Mouse (Mus musculus): ENCODE measurements around the gene Dpf3. TPM values are rescaled to one million over a fixed set of nuclear protein-coding genes. Genes with fewer than 3 reads are reported as not detected.

Gene Dpf3
- polyA plus RNA-seq, 1 experiment from 2014 or later = 4.4 TPM

DNA sequence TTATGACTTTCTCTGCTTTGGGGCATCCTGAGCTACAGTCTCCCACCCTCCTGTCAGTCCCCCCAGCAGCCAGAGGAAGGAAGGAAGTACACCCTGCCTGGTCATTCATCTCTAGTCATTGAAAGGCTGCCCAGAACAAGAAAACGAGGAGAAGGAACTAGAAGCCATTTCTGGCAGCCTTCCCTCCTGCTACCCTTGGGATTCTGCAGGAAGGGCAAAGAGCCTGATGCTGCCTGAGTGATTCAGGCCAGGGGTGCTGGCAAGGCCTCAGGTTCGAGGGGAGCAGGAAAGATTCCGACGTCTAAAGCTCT lies 144.7 kb downstream of the Dpf3 start:
- Histone ChIP-seq H3K4me2 (ENCODE audit: low read depth, low read length, severe bottlenecking) (no peak overlapping the region), H3K9ac (ENCODE audit: low read length) (no peak overlapping the region), H3K4me1 (replicated peaks; ENCODE audit: control insufficient read depth, insufficient read depth, low read length) (no peaks in the 10 kb centered on the region), H3K36me3 (ENCODE audit: control insufficient read depth, insufficient read depth, low read length) (no peaks in the 10 kb centered on the region), H3K27me3 (ENCODE audit: control insufficient read depth, insufficient read depth, low read length) (no peaks in the 10 kb centered on the region), H3K27ac (ENCODE audit: low read depth, low read length) (no peak overlapping the region), H3K9me3 (ENCODE audit: control insufficient read depth, low read length) (no peaks in the 10 kb centered on the region), H3K4me3 (ENCODE audit: low read depth, low read length) (no peak overlapping the region)
- DNase-seq (ENCODE audit: low spot score) (no peak), ATAC-seq (replicated peaks; ENCODE audit: low FRiP score) (no peak)
- 65% methylated on average over 4 of the region's 4 CpGs for WGBS

DNA sequence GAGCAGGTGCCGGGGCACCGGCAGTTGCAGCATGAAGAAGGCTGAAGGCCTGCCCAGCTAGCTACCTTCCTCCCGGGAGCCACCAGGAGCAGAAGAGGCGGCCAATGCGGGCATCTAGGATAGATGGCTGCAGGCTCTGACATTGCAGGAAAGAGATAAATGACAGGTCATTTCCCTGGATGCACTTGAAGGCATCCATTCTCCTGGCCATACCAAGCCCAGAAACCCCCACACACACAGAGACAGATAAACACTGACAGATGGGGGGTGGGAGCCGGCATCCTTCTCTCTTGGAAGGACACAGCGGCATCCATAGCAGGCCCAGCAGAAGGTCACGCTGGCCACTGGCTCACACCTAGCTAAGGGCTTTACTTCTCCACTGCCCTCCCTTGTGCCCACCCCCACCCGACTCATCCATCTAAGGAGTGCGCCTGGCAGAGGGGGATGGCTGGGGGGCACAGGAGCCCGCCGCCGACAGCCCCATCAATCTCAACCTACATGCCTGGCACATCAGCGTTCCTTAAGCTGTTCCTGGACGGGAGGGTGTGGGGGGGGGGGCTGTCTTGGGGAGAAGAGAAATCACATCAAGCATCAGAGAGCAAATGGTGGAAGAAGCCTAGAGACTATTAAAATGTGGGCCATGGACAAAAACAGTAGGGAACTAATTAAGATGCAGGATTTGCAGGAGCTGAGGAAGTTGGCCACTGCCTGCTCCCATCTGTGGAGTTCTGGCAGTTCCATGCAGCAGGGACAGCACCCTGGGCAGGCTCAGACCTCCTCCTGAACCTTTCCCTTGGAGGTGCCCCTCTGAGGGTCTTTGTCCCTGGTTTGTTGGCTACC lies 145.3 kb downstream of the Dpf3 start:
- Histone ChIP-seq H3K27me3 (ENCODE audit: control insufficient read depth, insufficient read depth, low read length) (no peaks in the 10 kb centered on the region), H3K4me1 (replicated peaks; ENCODE audit: control insufficient read depth, insufficient read depth, low read length) (no peaks in the 10 kb centered on the region), H3K9ac (ENCODE audit: low read length) (no peak overlapping the region), H3K4me2 (ENCODE audit: low read depth, low read length, severe bottlenecking) (no peak overlapping the region), H3K27ac (ENCODE audit: low read depth, low read length) (no peak overlapping the region), H3K4me3 (ENCODE audit: low read depth, low read length) (no peak overlapping the region), H3K36me3 (ENCODE audit: control insufficient read depth, insufficient read depth, low read length) (no peaks in the 10 kb centered on the region), H3K9me3 (ENCODE audit: control insufficient read depth, low read length) (no peaks in the 10 kb centered on the region)
- 76% methylated on average over 15 of the region's 15 CpGs for WGBS
- ATAC-seq (replicated peaks; ENCODE audit: low FRiP score) (no peak), DNase-seq (ENCODE audit: low spot score) (no peak)

GRCm38 (mm10) chr12:83340960-83341359 lies 146.6 kb downstream of the Dpf3 start:
- Histone ChIP-seq H3K4me1 (replicated peaks; ENCODE audit: control insufficient read depth, insufficient read depth, low read length) (peaks cover 4% of the 10 kb centered on the region; the same call in 1 of the 2 replicates), H3K27ac (ENCODE audit: low read depth, low read length) (no peak overlapping the region), H3K36me3 (ENCODE audit: control insufficient read depth, insufficient read depth, low read length) (no peaks in the 10 kb centered on the region), H3K4me3 (ENCODE audit: low read depth, low read length) (no peak overlapping the region), H3K9ac (ENCODE audit: low read length) (no peak overlapping the region), H3K27me3 (ENCODE audit: control insufficient read depth, insufficient read depth, low read length) (no peaks in the 10 kb centered on the region), H3K9me3 (ENCODE audit: control insufficient read depth, low read length) (no peaks in the 10 kb centered on the region), H3K4me2 (ENCODE audit: low read depth, low read length, severe bottlenecking) (no peak overlapping the region)
- DNase-seq (ENCODE audit: low spot score) (no peak), ATAC-seq (replicated peaks; ENCODE audit: low FRiP score) (no peak)
- WGBS = 95% methylated on average over 4 of the region's 4 CpGs

- 76% methylated on average over 1 of the region's 1 CpGs for WGBS
- H3K4me1 ChIP-seq (replicated peaks; ENCODE audit: control insufficient read depth, insufficient read depth, low read length) = peaks cover 4% of the 10 kb centered on the region; the same call in 1 of the 2 replicates
- no peak for ATAC-seq (replicated peaks; ENCODE audit: low FRiP score)
- no peaks in the 10 kb centered on the region for H3K9me3 ChIP-seq (ENCODE audit: control insufficient read depth, low read length)
- H3K4me3 ChIP-seq (ENCODE audit: low read depth, low read length) = no peak overlapping the region
- no peaks in the 10 kb centered on the region for H3K36me3 ChIP-seq (ENCODE audit: control insufficient read depth, insufficient read depth, low read length)
- no peak overlapping the region for H3K9ac ChIP-seq (ENCODE audit: low read length)
- H3K27ac ChIP-seq (ENCODE audit: low read depth, low read length) = no peak overlapping the region
- H3K4me2 ChIP-seq (ENCODE audit: low read depth, low read length, severe bottlenecking) = no peak overlapping the region
- no peak for DNase-seq (ENCODE audit: low spot score)
- H3K27me3 ChIP-seq (ENCODE audit: control insufficient read depth, insufficient read depth, low read length) = no peaks in the 10 kb centered on the region
Measured at GRCm38 (mm10) chr12:83338345-83338744, 149.2 kb downstream of the Dpf3 start.

DNA sequence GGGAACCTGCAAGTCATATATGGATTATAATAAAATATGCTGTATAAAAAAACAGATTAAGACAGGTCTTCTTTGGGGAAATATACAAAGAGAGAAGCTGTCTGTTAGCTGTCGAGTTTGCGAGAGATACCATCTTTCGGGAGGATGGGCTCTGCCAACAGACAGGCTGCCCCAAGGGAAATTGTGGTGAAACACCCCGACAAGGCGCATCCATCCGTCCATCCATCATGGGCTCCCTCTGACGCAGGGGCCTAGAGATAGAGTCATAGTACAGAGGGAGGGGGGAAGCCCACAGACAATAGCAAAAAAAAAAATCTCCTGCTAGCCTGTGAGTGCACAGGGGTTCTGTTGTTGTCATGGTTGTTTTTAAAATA lies 149.8 kb downstream of the Dpf3 start:
- Histone ChIP-seq H3K4me1 (replicated peaks; ENCODE audit: control insufficient read depth, insufficient read depth, low read length) (peaks cover 4% of the 10 kb centered on the region; the same call in 1 of the 2 replicates), H3K4me3 (ENCODE audit: low read depth, low read length) (no peak overlapping the region), H3K36me3 (ENCODE audit: control insufficient read depth, insufficient read depth, low read length) (no peaks in the 10 kb centered on the region), H3K4me2 (ENCODE audit: low read depth, low read length, severe bottlenecking) (no peak overlapping the region), H3K9me3 (ENCODE audit: control insufficient read depth, low read length) (no peaks in the 10 kb centered on the region), H3K27me3 (ENCODE audit: control insufficient read depth, insufficient read depth, low read length) (no peaks in the 10 kb centered on the region), H3K27ac (ENCODE audit: low read depth, low read length) (no peak overlapping the region), H3K9ac (ENCODE audit: low read length) (no peak overlapping the region)
- WGBS = 59% methylated on average over 7 of the region's 7 CpGs
- ATAC-seq (replicated peaks; ENCODE audit: low FRiP score) (no peak), DNase-seq (ENCODE audit: low spot score) (no peak)

DNA sequence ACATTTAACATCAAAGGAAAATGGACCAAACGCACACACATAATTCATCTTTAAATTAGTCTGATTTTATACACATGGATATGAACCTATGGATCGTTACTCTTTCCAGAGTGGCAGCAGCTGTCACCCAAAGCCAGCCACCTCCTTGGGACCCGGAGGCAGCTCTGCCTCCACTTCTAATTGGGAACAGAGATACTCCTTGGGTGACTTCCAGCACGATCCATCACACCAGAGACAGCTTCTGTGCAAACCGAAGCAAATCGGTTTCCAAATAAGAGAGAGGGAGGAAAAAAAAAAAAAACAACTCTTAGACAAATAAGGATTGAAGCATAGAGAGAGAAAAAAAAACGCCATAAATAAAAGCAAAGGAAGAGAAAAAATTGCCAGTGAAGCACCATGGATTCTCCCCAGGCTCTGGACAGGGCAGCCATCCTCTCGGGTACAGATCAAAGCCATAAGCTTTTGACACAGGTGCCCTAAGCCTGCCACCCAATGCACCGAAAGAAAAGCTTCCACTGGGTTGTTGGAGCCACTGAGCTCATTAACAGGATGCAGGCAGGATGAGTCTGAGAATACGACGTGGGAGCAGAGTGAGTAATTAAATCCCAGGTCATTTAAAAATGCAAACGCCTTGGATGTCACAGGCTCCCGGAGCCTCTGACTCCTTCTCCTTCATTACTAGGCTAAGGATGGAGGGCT lies 150.3 kb downstream of the Dpf3 start:
- Histone ChIP-seq H3K4me3 (ENCODE audit: low read depth, low read length) (no peak overlapping the region), H3K36me3 (ENCODE audit: control insufficient read depth, insufficient read depth, low read length) (no peaks in the 10 kb centered on the region), H3K4me2 (ENCODE audit: low read depth, low read length, severe bottlenecking) (no peak overlapping the region), H3K9me3 (ENCODE audit: control insufficient read depth, low read length) (no peaks in the 10 kb centered on the region), H3K27ac (ENCODE audit: low read depth, low read length) (no peak overlapping the region), H3K4me1 (replicated peaks; ENCODE audit: control insufficient read depth, insufficient read depth, low read length) (peaks cover 4% of the 10 kb centered on the region; the same call in 1 of the 2 replicates), H3K27me3 (ENCODE audit: control insufficient read depth, insufficient read depth, low read length) (no peaks in the 10 kb centered on the region), H3K9ac (ENCODE audit: low read length) (no peak overlapping the region)
- DNase-seq (ENCODE audit: low spot score) (no peak), ATAC-seq (replicated peaks; ENCODE audit: low FRiP score) (no peak)
- WGBS = 23% methylated on average over 13 of the region's 13 CpGs

GRCm38 (mm10) chr12:83330056-83330455 lies 157.5 kb downstream of the Dpf3 start:
- no peaks in the 10 kb centered on the region for H3K4me1 ChIP-seq (replicated peaks; ENCODE audit: control insufficient read depth, insufficient read depth, low read length)
- no peak overlapping the region for H3K9ac ChIP-seq (ENCODE audit: low read length)
- no peak overlapping the region for H3K27ac ChIP-seq (ENCODE audit: low read depth, low read length)
- DNase-seq (ENCODE audit: low spot score) (no peak), ATAC-seq (replicated peaks; ENCODE audit: low FRiP score) (no peak)
- H3K27me3 ChIP-seq (ENCODE audit: control insufficient read depth, insufficient read depth, low read length) = no peaks in the 10 kb centered on the region
- no peaks in the 10 kb centered on the region for H3K9me3 ChIP-seq (ENCODE audit: control insufficient read depth, low read length)
- no peaks in the 10 kb centered on the region for H3K36me3 ChIP-seq (ENCODE audit: control insufficient read depth, insufficient read depth, low read length)
- WGBS = 81% methylated on average over 7 of the region's 7 CpGs
- no peak overlapping the region for H3K4me3 ChIP-seq (ENCODE audit: low read depth, low read length)
- no peak overlapping the region for H3K4me2 ChIP-seq (ENCODE audit: low read depth, low read length, severe bottlenecking)

- Histone ChIP-seq H3K4me2 (ENCODE audit: low read depth, low read length, severe bottlenecking) (no peak overlapping the region), H3K27ac (ENCODE audit: low read depth, low read length) (no peak overlapping the region), H3K9me3 (ENCODE audit: control insufficient read depth, low read length) (no peaks in the 10 kb centered on the region), H3K9ac (ENCODE audit: low read length) (no peak overlapping the region), H3K4me3 (ENCODE audit: low read depth, low read length) (no peak overlapping the region), H3K27me3 (ENCODE audit: control insufficient read depth, insufficient read depth, low read length) (no peaks in the 10 kb centered on the region), H3K36me3 (ENCODE audit: control insufficient read depth, insufficient read depth, low read length) (no peaks in the 10 kb centered on the region), H3K4me1 (replicated peaks; ENCODE audit: control insufficient read depth, insufficient read depth, low read length) (no peaks in the 10 kb centered on the region)
- WGBS = 89% methylated on average over 13 of the region's 13 CpGs
- DNase-seq (ENCODE audit: low spot score) (no peak), ATAC-seq (replicated peaks; ENCODE audit: low FRiP score) (no peak)
Measured at GRCm38 (mm10) chr12:83328899-83329298, 158.6 kb downstream of the Dpf3 start.

- 72% methylated on average over 4 of the region's 4 CpGs for WGBS
- no peak overlapping the region for H3K27ac ChIP-seq (ENCODE audit: low read depth, low read length)
Measured at GRCm38 (mm10) chr12:83328491-83328890, 159.0 kb downstream of the Dpf3 start.

More at GRCm38 (mm10) chr12:83328491-83328890, 159.0 kb downstream of the Dpf3 start:
- no peaks in the 10 kb centered on the region for H3K4me1 ChIP-seq (replicated peaks; ENCODE audit: control insufficient read depth, insufficient read depth, low read length)
- no peaks in the 10 kb centered on the region for H3K27me3 ChIP-seq (ENCODE audit: control insufficient read depth, insufficient read depth, low read length)
- H3K9me3 ChIP-seq (ENCODE audit: control insufficient read depth, low read length) = no peaks in the 10 kb centered on the region
- no peaks in the 10 kb centered on the region for H3K36me3 ChIP-seq (ENCODE audit: control insufficient read depth, insufficient read depth, low read length)
- DNase-seq (ENCODE audit: low spot score) (no peak), ATAC-seq (replicated peaks; ENCODE audit: low FRiP score) (no peak)
- no peak overlapping the region for H3K4me3 ChIP-seq (ENCODE audit: low read depth, low read length)
- no peak overlapping the region for H3K9ac ChIP-seq (ENCODE audit: low read length)
- no peak overlapping the region for H3K4me2 ChIP-seq (ENCODE audit: low read depth, low read length, severe bottlenecking)
